Mouse (Mus musculus) urinary bladder, postnatal 25 days (tissue): ENCODE measurements around the gene Trim54.

Source experiments
- DNase-seq: peaks from one replicate; pipeline ENCODE4 v3.0.0; 2022; ENCODE audit warnings: low spot score

Trim54 gene

DNA sequence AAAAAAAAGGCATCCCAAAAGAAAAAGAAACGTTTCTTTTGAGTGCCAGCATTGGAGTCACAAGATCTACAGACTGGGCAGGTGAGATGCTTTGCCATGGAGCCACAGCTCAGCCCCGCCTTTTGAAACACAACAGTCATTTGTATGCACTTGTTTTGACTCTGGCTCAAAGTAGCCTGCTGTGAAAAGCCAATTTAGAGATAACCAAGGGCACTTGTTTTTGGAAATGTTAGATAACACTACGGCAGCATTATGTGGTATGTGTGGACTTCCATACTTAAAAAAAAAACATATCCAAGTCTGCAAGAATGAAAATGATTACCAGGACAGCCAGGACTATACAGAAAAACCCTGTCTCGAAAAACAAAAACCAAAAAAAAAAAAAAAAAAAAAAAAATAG, 67.2 kb downstream of the Trim54 start:
- DNase-seq: no peak
